Mouse (Mus musculus): ENCODE data around the gene Gm9887.
A peak's percentile ranks its signal among the peaks of the same experiment; 100 is the strongest.
"Not testable (repeated sequence)": the region's sequence is repeated elsewhere in the genome, so short reads cannot be mapped to it uniquely, and the experiment has no call there.

Gm9887 gene

GRCm38 (mm10) chr12:69386281-69386732, 14.0 kb upstream of the Gm9887 start:
- DNase-seq (ENCODE audit: low read depth in 1 of 2, low spot score in 2 of 2), result not testable (repeated sequence)

- DNase-seq (ENCODE audit: low read depth in 1 of 2, low spot score in 2 of 2), result no peak
Measured at GRCm38 (mm10) chr12:69385542-69386280, 13.5 kb upstream of the Gm9887 start.

- no peak for DNase-seq (ENCODE audit: low read depth in 1 of 2, low spot score in 2 of 2)
Measured at GRCm38 (mm10) chr12:69384606-69385005, 12.3 kb upstream of the Gm9887 start.

- no peak for DNase-seq (ENCODE audit: low read depth in 1 of 2, low spot score in 2 of 2)
Measured at GRCm38 (mm10) chr12:69382880-69383279, 10.6 kb upstream of the Gm9887 start.

- no peak for DNase-seq (ENCODE audit: low read depth in 1 of 2, low spot score in 2 of 2)
Measured at GRCm38 (mm10) chr12:69378558-69379454, 6.5 kb upstream of the Gm9887 start.

- not testable (repeated sequence) for DNase-seq (ENCODE audit: low read depth in 1 of 2, low spot score in 2 of 2)
Measured at GRCm38 (mm10) chr12:69377636-69378035, 5.4 kb upstream of the Gm9887 start.

- DNase-seq (ENCODE audit: low read depth in 1 of 2, low spot score in 2 of 2), result no peak
Measured at GRCm38 (mm10) chr12:69377188-69377587, 4.9 kb upstream of the Gm9887 start.

GRCm38 (mm10) chr12:69376132-69376531, 3.9 kb upstream of the Gm9887 start:
- no peak for DNase-seq (ENCODE audit: low read depth in 1 of 2, low spot score in 2 of 2)

GRCm38 (mm10) chr12:69373850-69374766, 1.9 kb upstream of the Gm9887 start:
- DNase-seq (ENCODE audit: low read depth in 1 of 2, low spot score in 2 of 2), result no peak

- DNase-seq (ENCODE audit: low read depth in 1 of 2, low spot score in 2 of 2), result no peak
Measured at GRCm38 (mm10) chr12:69372731-69373331, 573 bp upstream of the Gm9887 start.

GRCm38 (mm10) chr12:69371421-69371853, 821 bp downstream of the Gm9887 start:
- peak; percentile 37 to 77 for DNase-seq (ENCODE audit: low read depth in 1 of 2, low spot score in 2 of 2)

GRCm38 (mm10) chr12:69370936-69371335, 1.3 kb downstream of the Gm9887 start:
- DNase-seq (ENCODE audit: low read depth in 1 of 2, low spot score in 2 of 2), result no peak

- DNase-seq (ENCODE audit: low read depth in 1 of 2, low spot score in 2 of 2), result no peak
Measured at GRCm38 (mm10) chr12:69367557-69367956, 4.7 kb downstream of the Gm9887 start.

GRCm38 (mm10) chr12:69366424-69366823, 5.8 kb downstream of the Gm9887 start:
- DNase-seq (ENCODE audit: low read depth in 1 of 2, low spot score in 2 of 2), result no peak

GRCm38 (mm10) chr12:69365757-69366156, 6.5 kb downstream of the Gm9887 start:
- no peak for DNase-seq (ENCODE audit: low read depth in 1 of 2, low spot score in 2 of 2)

- peak; percentile 37 to 58 for DNase-seq (ENCODE audit: low read depth in 1 of 2, low spot score in 2 of 2)
Measured at GRCm38 (mm10) chr12:69363899-69364762, 8.1 kb downstream of the Gm9887 start.

- not testable (repeated sequence) for DNase-seq (ENCODE audit: low read depth in 1 of 2, low spot score in 2 of 2)
Measured at GRCm38 (mm10) chr12:69363110-69363509, 9.1 kb downstream of the Gm9887 start.

- DNase-seq (ENCODE audit: low read depth in 1 of 2, low spot score in 2 of 2), result no peak
Measured at GRCm38 (mm10) chr12:69362388-69362787, 9.9 kb downstream of the Gm9887 start.

GRCm38 (mm10) chr12:69361919-69362318, 10.3 kb downstream of the Gm9887 start:
- no peak for DNase-seq (ENCODE audit: low read depth in 1 of 2, low spot score in 2 of 2)
